Mouse (Mus musculus) forebrain, embryonic 12.5 days (tissue): ENCODE results near the gene Cdk6. TPM values are rescaled to one million over a fixed set of nuclear protein-coding genes. Genes with fewer than 3 reads are reported as not detected.
"Not testable (repeated sequence)": the region's sequence is repeated elsewhere in the genome, so short reads cannot be mapped to it uniquely, and the experiment has no call there.

Experiments used
- ATAC-seq: fragments of 200-750 bp; cut with Nextera tagmentation; 2 replicates; pipeline ENCODE4 v1.8.0; 2017; ENCODE audit warnings: moderate TSS enrichment; ENCODE audit not compliant: low FRiP score
- H3K27ac ChIP-seq: fragments of 300-500 bp; sonication (generic); 2 replicates; pipeline ENCODE4 v1.5.1; 2016; ENCODE audit warnings: mild to moderate bottlenecking
- H3K27me3 ChIP-seq: fragments of 300-500 bp; sonication (generic); 2 replicates; pipeline ENCODE4 v1.6.1; 2016; ENCODE audit warnings: mild to moderate bottlenecking
- H3K36me3 ChIP-seq: fragments of 300-500 bp; sonication (generic); replicated peaks from 2 replicates; pipeline ENCODE4 v1.6.1; 2016; ENCODE audit warnings: mild to moderate bottlenecking
- H3K4me1 ChIP-seq: fragments of 300-500 bp; sonication (generic); 2 replicates; pipeline ENCODE4 v1.6.1; 2016
- H3K4me2 ChIP-seq: fragments of 300-500 bp; sonication (generic); 2 replicates; pipeline ENCODE4 v1.6.1; 2016; ENCODE audit warnings: mild to moderate bottlenecking, moderate library complexity
- H3K4me3 ChIP-seq: fragments of 300-500 bp; sonication (generic); replicated peaks from 2 replicates; pipeline ENCODE4 v1.5.1; 2016; ENCODE audit warnings: mild to moderate bottlenecking
- H3K9ac ChIP-seq: fragments of 300-500 bp; sonication (generic); 2 replicates; pipeline ENCODE4 v1.6.1; 2016; ENCODE audit warnings: mild to moderate bottlenecking
- H3K9me3 ChIP-seq: fragments of 300-500 bp; sonication (generic); 2 replicates; pipeline ENCODE4 v1.6.1; 2016
- WGBS: fragments of 180-500 bp; shearing (Covaris S2); methylation state at CpG from one replicate; pipeline ENCODE4 v1.1.7; 2016; 5-methylcytosine and 5-hydroxymethylcytosine counted together
- polyA plus RNA-seq: library from polyadenylated mRNA; unstranded; fragments of >200 nt; fragmentation: Nextera tagmentation; extraction: Ambion mirVana; gene quantifications from 2 replicates; pipeline ENCODE4 v1.2.1, GENCODE M21; 2016

Cdk6 gene
- polyA plus RNA-seq, 1 experiment from 2014 or later: 32.4 TPM

GRCm38 (mm10) chr5:3516481-3517075 lies 175.3 kb downstream of the Cdk6 start:
- WGBS: 67% methylated on average over 9 of the region's 9 CpGs
- ATAC-seq: peak; percentile 51; the same call in 1 of the 2 replicates

GRCm38 (mm10) chr5:3520493-3521359 lies 179.4 kb downstream of the Cdk6 start:
- Histone ChIP-seq H3K27me3 (no peaks in the 10 kb centered on the region), H3K9me3 (no peaks in the 10 kb centered on the region), H3K4me2 (no peak overlapping the region), H3K27ac (0 out of 2 replicates have a peak overlapping the region, but pooled peaks have one; percentile 5), H3K4me3 (no peak overlapping the region), H3K4me1 (no peaks in the 10 kb centered on the region), H3K36me3 (0 out of 2 replicates have a peak, but pooled peaks cover 5% of the 10 kb centered on the region), H3K9ac (no peak overlapping the region)
- no peak for ATAC-seq
- WGBS: 88% methylated on average over 18 of the region's 18 CpGs

More at GRCm38 (mm10) chr5:3516481-3517075, 175.3 kb downstream of the Cdk6 start:
- Histone ChIP-seq H3K9me3 (no peaks in the 10 kb centered on the region), H3K27ac (no peak overlapping the region), H3K4me1 (no peaks in the 10 kb centered on the region; the same call in 1 of the 2 replicates), H3K36me3 (0 out of 2 replicates have a peak, but pooled peaks cover 5% of the 10 kb centered on the region), H3K9ac (no peak overlapping the region), H3K4me2 (no peak overlapping the region), H3K4me3 (no peak overlapping the region), H3K27me3 (no peaks in the 10 kb centered on the region)

GRCm38 (mm10) chr5:3521741-3522140 lies 180.5 kb downstream of the Cdk6 start:
- no peak for ATAC-seq
- 86% methylated on average over 12 of the region's 12 CpGs for WGBS

GRCm38 (mm10) chr5:3522826-3523225 lies 181.5 kb downstream of the Cdk6 start:
- 91% methylated on average over 10 of the region's 10 CpGs for WGBS
- Histone ChIP-seq H3K4me1 (peaks cover 8% of the 10 kb centered on the region), H3K9ac (no peak overlapping the region), H3K36me3 (0 out of 2 replicates have a peak, but pooled peaks cover 5% of the 10 kb centered on the region), H3K4me3 (no peak overlapping the region), H3K27me3 (no peaks in the 10 kb centered on the region), H3K27ac (no peak overlapping the region), H3K4me2 (no peak overlapping the region), H3K9me3 (no peaks in the 10 kb centered on the region)
- ATAC-seq: no peak

More at GRCm38 (mm10) chr5:3521741-3522140, 180.5 kb downstream of the Cdk6 start:
- no peaks in the 10 kb centered on the region for H3K4me1 ChIP-seq
- H3K36me3 ChIP-seq: 0 out of 2 replicates have a peak, but pooled peaks cover 5% of the 10 kb centered on the region
- H3K9ac ChIP-seq: no peak overlapping the region
- H3K4me2 ChIP-seq: no peak overlapping the region
- no peak overlapping the region for H3K4me3 ChIP-seq
- no peaks in the 10 kb centered on the region for H3K9me3 ChIP-seq
- no peak overlapping the region for H3K27ac ChIP-seq
- no peaks in the 10 kb centered on the region for H3K27me3 ChIP-seq

GRCm38 (mm10) chr5:3527041-3527691 lies 185.9 kb downstream of the Cdk6 start:
- Histone ChIP-seq H3K27me3 (no peaks in the 10 kb centered on the region), H3K36me3 (no peaks in the 10 kb centered on the region), H3K4me1 (peaks cover 10% of the 10 kb centered on the region), H3K27ac (no peak overlapping the region), H3K9ac (no peak overlapping the region), H3K4me3 (no peak overlapping the region), H3K4me2 (no peak overlapping the region), H3K9me3 (no peaks in the 10 kb centered on the region)
- peak; percentile 69 for ATAC-seq
- 29% methylated on average over 5 of the region's 5 CpGs for WGBS

- no peak for ATAC-seq
- Histone ChIP-seq H3K4me1 (peaks cover 10% of the 10 kb centered on the region), H3K4me3 (no peak overlapping the region), H3K9ac (no peak overlapping the region), H3K9me3 (no peaks in the 10 kb centered on the region), H3K27me3 (no peaks in the 10 kb centered on the region), H3K36me3 (no peaks in the 10 kb centered on the region), H3K27ac (no peak overlapping the region), H3K4me2 (no peak overlapping the region)
- WGBS: 83% methylated on average over 10 of the region's 10 CpGs
Measured at GRCm38 (mm10) chr5:3529585-3530189, 188.4 kb downstream of the Cdk6 start.

GRCm38 (mm10) chr5:3532048-3532447 lies 190.8 kb downstream of the Cdk6 start:
- not testable (repeated sequence) for H3K9ac ChIP-seq, H3K4me2 ChIP-seq, H3K27me3 ChIP-seq, H3K27ac ChIP-seq, H3K4me3 ChIP-seq, H3K36me3 ChIP-seq, H3K9me3 ChIP-seq, ATAC-seq, H3K4me1 ChIP-seq

- no peak overlapping the region for H3K9ac ChIP-seq
- no peak overlapping the region for H3K4me3 ChIP-seq
- H3K9me3 ChIP-seq: no peaks in the 10 kb centered on the region
- no peak overlapping the region for H3K4me2 ChIP-seq
- no peaks in the 10 kb centered on the region for H3K36me3 ChIP-seq
- no peak overlapping the region for H3K27ac ChIP-seq
- WGBS: 74% methylated on average over 3 of the region's 3 CpGs
- no peak for ATAC-seq
- no peaks in the 10 kb centered on the region for H3K4me1 ChIP-seq
- H3K27me3 ChIP-seq: no peaks in the 10 kb centered on the region
Measured at GRCm38 (mm10) chr5:3536592-3537212, 195.4 kb downstream of the Cdk6 start.

GRCm38 (mm10) chr5:3538505-3539472 lies 197.5 kb downstream of the Cdk6 start:
- H3K4me1 ChIP-seq: no peaks in the 10 kb centered on the region
- no peaks in the 10 kb centered on the region for H3K36me3 ChIP-seq
- H3K9me3 ChIP-seq: no peaks in the 10 kb centered on the region
- no peak for ATAC-seq
- no peak overlapping the region for H3K9ac ChIP-seq
- no peak overlapping the region for H3K4me2 ChIP-seq
- WGBS: 70% methylated on average over 11 of the region's 11 CpGs
- H3K27me3 ChIP-seq: no peaks in the 10 kb centered on the region
- no peak overlapping the region for H3K27ac ChIP-seq
- H3K4me3 ChIP-seq: no peak overlapping the region

GRCm38 (mm10) chr5:3541871-3542270 lies 200.6 kb downstream of the Cdk6 start:
- no peak for ATAC-seq
- H3K36me3 ChIP-seq: peaks cover 3% of the 10 kb centered on the region
- WGBS: 81% methylated on average over 6 of the region's 6 CpGs

More at GRCm38 (mm10) chr5:3541871-3542270, 200.6 kb downstream of the Cdk6 start:
- H3K9me3 ChIP-seq: no peaks in the 10 kb centered on the region
- H3K9ac ChIP-seq: no peak overlapping the region
- no peaks in the 10 kb centered on the region for H3K27me3 ChIP-seq
- no peak overlapping the region for H3K4me2 ChIP-seq
- no peak overlapping the region for H3K27ac ChIP-seq
- peaks cover 12% of the 10 kb centered on the region for H3K4me1 ChIP-seq
- H3K4me3 ChIP-seq: no peak overlapping the region
